Mouse (Mus musculus) olfactory bulb, adult 2 months (tissue): ENCODE data around the gene Bcas1. TPM values are rescaled to one million over a fixed set of nuclear protein-coding genes. Genes with fewer than 3 reads are reported as not detected.

ENCODE experiments used
- H3K27ac ChIP-seq: fragments of 200-500 bp; 2 replicates; pipeline ENCODE4 v1.5.1; 2012; ENCODE audit warnings: low read depth, low read length; ENCODE audit not compliant: insufficient read depth
- H3K4me1 ChIP-seq: fragments of 200-500 bp; 2 replicates; pipeline ENCODE4 v1.6.1; 2012; ENCODE audit warnings: low read length; ENCODE audit not compliant: control insufficient read depth, insufficient read depth
- H3K4me3 ChIP-seq: fragments of 200-500 bp; 2 replicates; pipeline ENCODE4 v1.5.1; 2012; ENCODE audit warnings: mild to moderate bottlenecking, low read depth, low read length, moderate library complexity; ENCODE audit not compliant: insufficient read depth
- CTCF ChIP-seq: fragments of 200-500 bp; IDR thresholded peaks from 2 replicates; pipeline ENCODE4 v1.5.1; 2012; ENCODE audit warnings: low read depth, mild to moderate bottlenecking, low read length, moderate library complexity; ENCODE audit not compliant: insufficient read depth
- POLR2A ChIP-seq: fragments of 200-500 bp; IDR thresholded peaks from 2 replicates; pipeline ENCODE4 v1.6.1; 2012; ENCODE audit warnings: mild to moderate bottlenecking, low read depth, low read length, moderate library complexity; ENCODE audit not compliant: insufficient read depth
- WGBS: fragments of 180-500 bp; shearing (Covaris S2); methylation state at CpG from one replicate; pipeline ENCODE4 v1.1.7; 2018; 5-methylcytosine and 5-hydroxymethylcytosine counted together
- polyA plus RNA-seq: library from polyadenylated mRNA; stranded (reverse); fragments of >200 nt; gene quantifications from 2 replicates; pipeline ENCODE4 v1.2.4, GENCODE M21; 2012; ENCODE audit warnings: low replicate concordance; ENCODE audit not compliant: missing spikeins, insufficient read depth, insufficient read length

Bcas1 gene
- polyA plus RNA-seq, 1 experiment = not detected

DNA sequence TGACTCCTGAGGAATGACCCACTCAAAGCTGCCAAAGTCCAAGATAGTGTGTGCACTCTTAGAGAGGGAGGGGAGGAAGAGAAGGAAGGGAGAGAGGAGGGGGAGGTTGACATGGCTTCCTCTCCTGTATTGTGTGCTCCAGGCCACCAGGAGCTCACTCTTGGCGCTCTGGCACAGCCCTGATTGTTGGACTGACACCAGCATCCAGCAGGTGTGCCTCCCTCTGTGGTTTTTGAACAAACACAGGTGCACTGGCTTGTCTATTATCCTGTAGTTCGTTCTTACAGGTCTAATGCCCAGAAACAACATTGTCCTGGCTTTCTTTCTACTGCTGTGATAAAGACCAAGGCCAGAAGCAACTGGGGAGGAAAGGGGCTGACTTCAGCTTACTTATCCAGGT lies 95.8 kb downstream of the Bcas1 start:
- Histone ChIP-seq H3K27ac (no peak overlapping the region), H3K4me3 (no peak overlapping the region), H3K4me1 (no peaks in the 10 kb centered on the region)
- 72% methylated on average over 2 of the region's 2 CpGs for WGBS
- no peak for TF ChIP-seq POLR2A
- TF ChIP-seq CTCF = no peak

DNA sequence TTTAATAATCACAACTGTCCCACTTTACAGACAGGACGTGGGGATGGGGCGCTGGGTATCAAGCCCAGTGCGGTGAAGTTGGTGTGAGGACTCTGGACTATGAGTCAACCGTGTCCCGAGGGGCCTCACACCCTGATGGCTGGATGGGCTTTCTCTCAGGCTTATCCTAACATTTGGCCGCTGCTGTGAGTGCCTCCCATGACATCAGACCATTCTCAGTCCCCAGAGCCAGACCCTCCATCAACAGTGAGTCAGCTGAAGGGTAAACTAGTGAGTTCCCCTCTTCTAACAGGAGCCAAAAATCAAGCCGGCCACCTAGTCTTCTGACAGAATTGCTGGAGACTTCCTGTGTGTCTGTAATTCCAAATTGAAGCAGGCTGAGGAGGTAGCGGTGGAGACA lies 97.2 kb downstream of the Bcas1 start:
- TF ChIP-seq CTCF = no peak
- TF ChIP-seq POLR2A = no peak
- WGBS = 85% methylated on average over 8 of the region's 8 CpGs
- H3K4me1 ChIP-seq = no peaks in the 10 kb centered on the region
- H3K27ac ChIP-seq = no peak overlapping the region
- H3K4me3 ChIP-seq = no peak overlapping the region

DNA sequence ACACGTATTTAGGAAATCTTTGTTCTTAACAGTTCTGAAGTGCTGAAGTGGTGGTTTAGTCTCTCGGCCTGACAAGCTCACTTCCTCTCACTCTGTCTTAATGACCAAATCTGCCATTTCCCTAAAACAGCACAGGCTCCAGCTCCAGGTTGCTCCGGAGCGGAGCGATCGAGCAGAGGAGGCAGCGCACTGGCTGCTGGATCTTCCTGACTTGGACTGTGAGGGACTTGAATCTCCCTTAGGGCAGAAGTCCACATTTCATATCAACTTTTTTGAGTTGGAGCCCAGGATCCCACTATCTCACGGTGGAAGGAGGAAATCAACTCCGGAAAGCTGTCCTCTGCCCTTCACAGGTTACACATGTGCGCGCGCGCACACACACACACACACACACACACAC lies 97.7 kb downstream of the Bcas1 start:
- no peaks in the 10 kb centered on the region for H3K4me1 ChIP-seq
- no peak overlapping the region for H3K4me3 ChIP-seq
- no peak for TF ChIP-seq POLR2A
- no peak overlapping the region for H3K27ac ChIP-seq
- WGBS = 93% methylated on average over 13 of the region's 13 CpGs

DNA sequence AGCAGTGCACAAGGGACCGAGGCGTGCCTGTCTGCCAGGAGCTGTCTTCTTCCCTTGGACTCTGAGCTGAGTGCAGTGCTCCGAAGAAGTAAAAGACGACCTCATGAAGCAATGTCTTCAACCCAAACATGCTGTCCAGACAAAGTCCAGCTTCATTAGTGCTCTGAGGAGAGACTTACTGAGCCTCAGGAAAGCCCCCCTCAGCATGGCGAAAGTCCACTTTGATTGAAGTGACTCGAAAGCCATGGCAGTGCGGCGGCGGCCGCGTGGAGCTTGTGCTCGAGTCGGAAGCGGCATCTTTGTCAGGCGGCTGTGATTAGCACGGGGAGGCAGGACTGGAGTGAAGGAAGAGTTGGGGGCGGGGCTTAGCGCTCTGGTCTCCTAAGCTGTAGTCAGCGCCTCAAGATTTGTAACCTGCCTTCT lies 103.7 kb downstream of the Bcas1 start:
- Histone ChIP-seq H3K4me3 (peak overlapping the region; percentile 26), H3K4me1 (peaks cover 8% of the 10 kb centered on the region), H3K27ac (no peak overlapping the region)
- 5% methylated on average over 19 of the region's 19 CpGs for WGBS
- no peak for TF ChIP-seq CTCF
- TF ChIP-seq POLR2A = no peak

DNA sequence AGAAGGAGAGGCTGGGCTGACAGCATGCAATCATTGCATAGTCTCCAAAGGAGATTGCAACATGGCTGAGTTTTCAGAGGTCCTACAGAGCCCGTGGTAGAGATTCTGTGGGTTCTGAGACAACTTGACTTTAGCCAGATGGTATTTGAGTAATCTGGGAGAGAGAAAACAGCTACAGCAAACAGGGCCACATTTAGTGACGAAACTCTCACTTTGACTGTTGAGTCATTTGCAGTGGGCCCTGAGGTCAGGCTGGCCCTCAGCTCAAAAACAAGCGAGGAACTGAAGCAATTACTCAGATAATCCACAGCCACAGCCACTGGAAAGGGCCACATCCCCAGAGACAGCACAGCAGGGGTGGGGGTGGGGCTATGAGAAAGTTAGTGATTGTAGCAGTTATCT lies 105.6 kb downstream of the Bcas1 start:
- H3K4me1 ChIP-seq = peaks cover 11% of the 10 kb centered on the region
- no peak for TF ChIP-seq POLR2A
- TF ChIP-seq CTCF = no peak
- H3K27ac ChIP-seq = no peak overlapping the region
- no peak overlapping the region for H3K4me3 ChIP-seq
- WGBS = 66% methylated on average over 3 of the region's 3 CpGs

DNA sequence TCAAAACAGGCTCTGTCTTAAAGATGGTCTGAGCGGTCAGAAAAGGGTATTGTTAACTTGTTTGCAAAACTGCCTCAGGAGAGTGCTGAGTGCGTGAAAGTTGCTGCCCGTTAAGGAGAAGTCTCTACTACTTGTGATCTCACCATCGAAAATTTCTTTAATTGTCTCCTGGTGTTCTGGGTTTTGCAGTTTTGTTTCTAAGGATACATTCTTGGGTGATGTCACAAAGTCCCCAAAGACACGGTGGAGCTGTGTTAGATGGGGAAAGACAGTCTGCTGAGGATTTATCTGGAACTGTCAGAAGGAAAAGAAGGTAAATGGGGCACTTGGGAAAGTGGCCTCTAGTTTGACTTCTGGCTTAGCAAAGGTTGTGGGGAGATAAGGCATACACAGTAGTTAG lies 106.1 kb downstream of the Bcas1 start:
- Histone ChIP-seq H3K4me1 (peaks cover 11% of the 10 kb centered on the region), H3K27ac (no peak overlapping the region), H3K4me3 (no peak overlapping the region)
- 65% methylated on average over 5 of the region's 5 CpGs for WGBS
- TF ChIP-seq CTCF = no peak
- TF ChIP-seq POLR2A = no peak

DNA sequence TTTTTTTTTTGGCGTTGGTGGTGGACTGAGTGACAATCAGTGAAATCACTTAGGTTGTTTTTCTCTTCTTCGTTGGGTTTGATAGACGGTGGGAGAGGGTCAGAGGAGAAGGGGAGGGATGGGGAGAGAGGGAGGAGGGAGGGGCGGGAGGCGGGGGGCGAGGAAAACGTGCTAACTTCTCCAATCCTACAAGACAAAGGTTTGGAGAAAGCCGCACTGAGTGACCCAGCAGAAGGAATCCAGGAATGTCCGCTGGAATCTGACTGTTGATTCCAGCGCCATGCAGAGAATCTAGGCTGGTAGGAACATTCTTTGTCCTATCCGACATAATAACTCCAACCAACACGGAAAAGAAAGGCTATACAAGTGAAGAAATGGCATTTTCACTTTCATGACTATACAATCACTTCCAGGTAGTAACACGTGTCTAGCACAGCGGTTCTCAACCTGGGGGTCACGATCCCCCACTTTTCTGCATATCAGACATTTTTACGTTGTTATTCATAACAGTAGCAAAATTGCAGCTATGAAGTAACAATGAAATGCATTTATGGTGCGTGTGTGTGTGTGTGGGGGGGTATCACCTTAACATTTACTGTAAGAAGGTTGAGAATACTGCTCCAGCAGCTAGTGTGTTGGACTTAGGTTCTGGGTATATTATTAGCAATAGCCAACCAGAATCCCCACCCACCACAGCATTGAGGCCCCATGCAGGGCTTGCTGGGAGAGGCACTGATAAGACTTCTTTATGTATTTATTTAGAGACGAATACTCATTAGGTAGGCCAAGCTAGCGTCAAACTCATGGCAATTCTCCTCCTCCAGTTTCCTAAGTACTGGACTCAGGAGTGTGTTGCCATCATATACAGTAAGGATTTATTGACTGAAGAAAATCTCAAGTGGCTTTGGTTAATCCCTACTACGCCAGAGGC lies 107.8 kb downstream of the Bcas1 start:
- 24% methylated on average over 20 of the region's 20 CpGs for WGBS
- Histone ChIP-seq H3K27ac (no peak overlapping the region), H3K4me1 (peaks cover 11% of the 10 kb centered on the region), H3K4me3 (peak overlapping the region; percentile 32)
- TF ChIP-seq CTCF = no peak
- no peak for TF ChIP-seq POLR2A

DNA sequence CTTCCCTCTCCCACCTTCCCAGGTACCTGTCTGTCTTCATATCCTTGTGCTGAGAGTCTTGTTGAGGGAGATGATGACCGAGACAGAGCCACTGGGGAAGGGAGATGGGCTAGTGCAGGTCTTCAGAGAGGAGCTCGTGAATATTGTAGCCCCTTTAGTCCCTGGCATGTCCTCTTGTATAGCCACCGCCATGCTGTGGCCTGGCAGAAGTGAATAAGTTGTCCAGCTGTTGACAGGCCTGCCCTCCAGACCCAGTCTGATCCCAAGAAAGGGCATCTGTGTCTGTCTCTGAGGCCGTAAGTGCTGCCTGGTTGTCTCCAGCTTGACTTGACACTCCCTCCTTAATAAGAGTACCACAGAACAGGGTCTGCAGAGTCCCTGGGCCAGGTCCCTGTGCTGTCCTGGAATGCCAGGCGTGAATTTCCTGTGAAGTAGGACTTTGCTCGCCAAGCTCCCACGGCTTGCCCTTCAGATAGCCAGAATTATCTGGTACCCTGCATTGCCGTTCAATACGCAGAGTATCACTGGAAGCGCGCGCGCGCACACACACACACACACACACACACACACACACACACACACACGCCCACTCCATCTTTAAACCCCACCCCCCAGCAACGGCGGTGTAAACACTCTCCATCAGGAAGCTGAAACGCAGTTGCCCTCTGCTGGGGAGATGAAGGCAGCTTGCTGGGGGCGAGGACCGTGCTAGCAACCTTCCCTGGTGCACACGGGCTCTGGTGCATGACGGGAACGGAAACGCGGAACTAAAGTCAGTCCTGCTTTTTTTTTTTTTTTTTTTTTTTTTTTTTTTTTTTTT lies 108.7 kb downstream of the Bcas1 start:
- H3K27ac ChIP-seq = no peak overlapping the region
- no peak for TF ChIP-seq POLR2A
- peak; percentile 39; the same call in 1 of the 2 replicates for TF ChIP-seq CTCF

DNA sequence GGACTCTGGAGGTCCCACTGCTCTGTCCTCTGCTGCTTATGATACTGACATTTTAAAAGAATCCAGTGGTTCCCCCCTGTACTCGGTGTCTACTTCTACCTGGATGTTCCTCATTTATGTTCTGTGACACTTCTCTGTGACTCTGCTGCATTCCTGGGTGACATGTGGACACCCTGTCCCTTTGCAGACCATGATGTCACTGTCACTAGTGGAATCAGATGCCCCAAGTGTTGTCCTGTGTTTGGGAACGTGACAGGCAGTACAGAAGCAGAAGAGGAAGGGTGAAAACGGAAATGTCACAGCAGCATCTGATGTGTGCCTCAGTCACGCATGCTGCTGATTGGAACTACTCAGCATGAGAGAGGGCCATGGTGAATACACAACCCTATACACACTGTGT lies 110.9 kb downstream of the Bcas1 start:
- WGBS = 89% methylated on average over 4 of the region's 4 CpGs
- Histone ChIP-seq H3K4me3 (no peak overlapping the region), H3K4me1 (peaks cover 6% of the 10 kb centered on the region), H3K27ac (no peak overlapping the region)
- no peak for TF ChIP-seq CTCF
- no peak for TF ChIP-seq POLR2A

More for the DNA sequence above, 108.7 kb downstream of the Bcas1 start:
- WGBS = 12% methylated on average over 25 of the region's 25 CpGs
- Histone ChIP-seq H3K4me1 (peaks cover 8% of the 10 kb centered on the region), H3K4me3 (peak overlapping the region; percentile 36)
